Mouse (Mus musculus) midbrain, embryonic 11.5 days (tissue): ENCODE measurements around the gene Man1c1. TPM values are rescaled to one million over a fixed set of nuclear protein-coding genes. Genes with fewer than 3 reads are reported as not detected.

Experiments
- ATAC-seq: fragments of 200-750 bp; cut with Nextera tagmentation; 2 replicates; pipeline ENCODE4 v1.8.0; 2017; ENCODE audit warnings: moderate TSS enrichment, moderate library complexity; ENCODE audit not compliant: low FRiP score
- DNase-seq: peaks from one replicate; pipeline ENCODE4 v3.0.0; 2015; ENCODE audit warnings: low spot score; ENCODE audit errors: missing footprints
- H3K27ac ChIP-seq: fragments of 300-500 bp; sonication (generic); 2 replicates; pipeline ENCODE4 v1.5.1; 2014; ENCODE audit warnings: low read depth, low read length
- H3K27me3 ChIP-seq: fragments of 300-500 bp; sonication (generic); 2 replicates; pipeline ENCODE4 v1.6.1; 2014; ENCODE audit warnings: mild to moderate bottlenecking, low read length, moderate library complexity, mixed read lengths; ENCODE audit not compliant: control insufficient read depth, insufficient read depth
- H3K36me3 ChIP-seq: fragments of 300-500 bp; sonication (generic); 2 replicates; pipeline ENCODE4 v1.6.1; 2014; ENCODE audit warnings: mild to moderate bottlenecking, low read length, moderate library complexity, mixed read lengths; ENCODE audit not compliant: control insufficient read depth, insufficient read depth
- H3K4me1 ChIP-seq: fragments of 300-500 bp; sonication (generic); 2 replicates; pipeline ENCODE4 v1.6.1; 2014; ENCODE audit warnings: low read length; ENCODE audit not compliant: control insufficient read depth, insufficient read depth
- H3K4me2 ChIP-seq: fragments of 300-500 bp; sonication (generic); 2 replicates; pipeline ENCODE4 v1.6.1; 2014; ENCODE audit warnings: mild to moderate bottlenecking, moderate library complexity
- H3K4me3 ChIP-seq: fragments of 300-500 bp; sonication (generic); 2 replicates; pipeline ENCODE4 v1.5.1; 2014; ENCODE audit warnings: low read depth, low read length
- H3K9ac ChIP-seq: fragments of 300-500 bp; sonication (generic); 2 replicates; pipeline ENCODE4 v1.6.1; 2014; ENCODE audit warnings: low read length
- H3K9me3 ChIP-seq: fragments of 300-500 bp; sonication (generic); 2 replicates; pipeline ENCODE4 v1.6.1; 2016; ENCODE audit warnings: low read length; ENCODE audit not compliant: control insufficient read depth
- WGBS: fragments of 180-500 bp; shearing (Covaris S2); extraction: QIAGEN DNeasy Blood & Tissue Kit; methylation state at CpG from one replicate; pipeline ENCODE4 v1.1.7; 2014; 5-methylcytosine and 5-hydroxymethylcytosine counted together
- polyA plus RNA-seq: library from polyadenylated mRNA; unstranded; fragments of >200 nt; fragmentation: Nextera tagmentation; extraction: Ambion mirVana; gene quantifications from 2 replicates; pipeline ENCODE4 v1.2.1, GENCODE M21; 2014

The Man1c1 gene
- polyA plus RNA-seq, 1 experiment from 2014 or later: 3.2 TPM

DNA sequence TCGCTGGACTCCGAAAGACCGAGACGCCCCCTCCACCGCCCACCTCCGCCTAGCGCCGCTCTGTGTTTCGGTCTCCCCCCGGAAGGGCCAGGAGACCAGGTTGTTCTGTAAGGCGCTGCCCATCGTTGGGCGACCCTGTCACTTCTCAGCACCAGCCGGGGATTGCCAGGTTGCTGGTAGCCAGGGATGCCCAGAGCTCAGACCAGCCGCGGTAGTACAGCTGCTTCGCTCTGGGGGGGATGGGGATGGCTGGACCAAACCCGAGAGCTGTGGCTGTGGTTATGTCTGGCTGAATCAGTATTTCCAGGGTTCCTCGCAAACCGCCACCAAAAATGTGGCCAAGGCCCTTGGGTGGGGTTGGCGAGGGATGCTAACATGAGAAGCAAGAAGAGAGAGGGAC, 500 bp upstream of the Man1c1 start:
- Histone ChIP-seq H3K9me3 (no peaks in the 10 kb centered on the region), H3K36me3 (no peaks in the 10 kb centered on the region), H3K27ac (no peak overlapping the region), H3K27me3 (peaks cover 25% of the 10 kb centered on the region), H3K4me2 (peak overlapping the region; percentile 77), H3K4me1 (peaks cover 10% of the 10 kb centered on the region), H3K9ac (peak overlapping the region; percentile 60), H3K4me3 (peak overlapping the region; percentile 56)
- 1% methylated on average over 21 of the region's 21 CpGs for WGBS
- no peak for DNase-seq
- no peak; the same call in 1 of the 2 replicates for ATAC-seq

DNA sequence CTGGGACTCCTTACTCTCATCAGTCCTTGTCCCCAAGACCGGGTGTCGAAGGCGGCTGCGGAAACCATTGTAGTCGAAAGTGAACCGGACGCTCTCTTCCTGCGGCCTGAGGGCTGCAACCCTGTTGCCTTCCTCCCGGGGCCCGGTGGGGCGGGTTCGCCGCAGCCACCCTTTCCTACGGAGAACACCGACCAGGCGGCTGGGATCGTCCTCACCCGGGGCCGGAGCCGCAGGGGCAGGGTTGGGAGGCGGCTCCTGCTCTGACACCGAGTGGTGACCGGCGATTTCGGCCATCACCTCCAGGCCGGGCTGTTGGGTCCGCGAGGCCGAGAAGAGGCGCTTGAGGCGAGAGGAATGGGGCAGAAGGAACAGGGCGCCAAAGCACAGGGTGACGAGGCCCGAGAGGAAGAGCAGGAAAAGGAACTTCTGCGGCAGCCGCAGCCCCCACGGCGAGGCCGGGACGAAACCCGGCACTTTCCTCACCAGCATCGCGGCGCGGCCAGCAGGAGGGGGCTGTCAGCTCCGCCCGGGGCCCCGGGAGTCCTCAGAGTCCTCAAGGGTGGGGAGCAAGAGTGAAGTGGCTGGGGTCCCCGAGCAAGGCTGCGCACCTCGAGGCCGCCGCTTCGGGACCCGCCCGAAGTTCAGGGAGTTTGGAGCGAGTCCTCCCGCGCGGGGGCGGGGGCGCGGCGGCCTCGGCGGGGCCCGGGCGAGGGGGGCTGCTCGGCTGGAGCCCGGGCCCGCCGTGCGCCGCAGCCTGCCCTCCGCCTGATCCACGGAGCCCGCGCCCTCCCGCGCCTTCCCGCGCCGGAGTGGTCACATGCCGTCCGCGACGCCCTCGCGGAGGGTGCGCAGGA, 882 bp downstream of the Man1c1 start:
- no peaks in the 10 kb centered on the region for H3K36me3 ChIP-seq
- peaks cover 25% of the 10 kb centered on the region for H3K27me3 ChIP-seq
- no peaks in the 10 kb centered on the region for H3K9me3 ChIP-seq
- DNase-seq: peak; percentile 94
- H3K4me2 ChIP-seq: peak overlapping the region; percentile 98
- H3K4me1 ChIP-seq: peaks cover 10% of the 10 kb centered on the region
- ATAC-seq: peak; percentile 13
- H3K9ac ChIP-seq: peak overlapping the region; percentile 60
- under 1% methylated on average over 82 of the region's 90 CpGs for WGBS
- peak overlapping the region; percentile 56 for H3K4me3 ChIP-seq
- no peak overlapping the region for H3K27ac ChIP-seq

GRCm38 (mm10) chr4:134701934-134702333, 2.2 kb downstream of the Man1c1 start:
- Histone ChIP-seq H3K36me3 (no peaks in the 10 kb centered on the region), H3K4me3 (no peak overlapping the region; the same call in 1 of the 2 replicates), H3K4me2 (peak overlapping the region; percentile 17; the same call in 1 of the 2 replicates), H3K27me3 (peaks cover 25% of the 10 kb centered on the region), H3K9ac (no peak overlapping the region), H3K27ac (no peak overlapping the region), H3K4me1 (peaks cover 10% of the 10 kb centered on the region), H3K9me3 (no peaks in the 10 kb centered on the region)
- ATAC-seq: no peak
- WGBS: 40% methylated on average over 6 of the region's 6 CpGs
- DNase-seq: peak; percentile 95

DNA sequence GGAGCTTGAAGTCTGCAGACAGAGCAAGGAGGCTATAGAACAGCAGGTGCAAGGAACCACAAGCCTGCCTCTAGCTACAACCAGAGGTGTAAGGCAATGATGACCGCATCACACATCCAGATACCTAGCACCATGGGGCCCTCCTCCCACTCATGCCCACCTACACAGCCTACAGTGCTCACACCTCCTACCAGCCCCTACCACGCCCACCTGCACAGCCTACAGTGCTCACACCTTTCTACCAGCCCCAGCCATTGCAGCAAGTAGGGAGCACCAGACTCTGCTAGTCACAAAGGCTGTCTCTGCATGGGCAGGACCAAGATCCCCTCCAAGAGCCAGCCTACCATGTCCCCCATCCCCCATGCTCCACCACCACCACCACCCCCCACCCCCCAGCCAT, 3.2 kb downstream of the Man1c1 start:
- Histone ChIP-seq H3K9ac (no peak overlapping the region), H3K27ac (no peak overlapping the region), H3K36me3 (no peaks in the 10 kb centered on the region), H3K27me3 (peaks cover 25% of the 10 kb centered on the region), H3K4me1 (peaks cover 10% of the 10 kb centered on the region), H3K4me2 (no peak overlapping the region), H3K9me3 (no peaks in the 10 kb centered on the region), H3K4me3 (no peak overlapping the region)
- DNase-seq (no peak), ATAC-seq (no peak)
- WGBS: 89% methylated on average over 2 of the region's 2 CpGs

DNA sequence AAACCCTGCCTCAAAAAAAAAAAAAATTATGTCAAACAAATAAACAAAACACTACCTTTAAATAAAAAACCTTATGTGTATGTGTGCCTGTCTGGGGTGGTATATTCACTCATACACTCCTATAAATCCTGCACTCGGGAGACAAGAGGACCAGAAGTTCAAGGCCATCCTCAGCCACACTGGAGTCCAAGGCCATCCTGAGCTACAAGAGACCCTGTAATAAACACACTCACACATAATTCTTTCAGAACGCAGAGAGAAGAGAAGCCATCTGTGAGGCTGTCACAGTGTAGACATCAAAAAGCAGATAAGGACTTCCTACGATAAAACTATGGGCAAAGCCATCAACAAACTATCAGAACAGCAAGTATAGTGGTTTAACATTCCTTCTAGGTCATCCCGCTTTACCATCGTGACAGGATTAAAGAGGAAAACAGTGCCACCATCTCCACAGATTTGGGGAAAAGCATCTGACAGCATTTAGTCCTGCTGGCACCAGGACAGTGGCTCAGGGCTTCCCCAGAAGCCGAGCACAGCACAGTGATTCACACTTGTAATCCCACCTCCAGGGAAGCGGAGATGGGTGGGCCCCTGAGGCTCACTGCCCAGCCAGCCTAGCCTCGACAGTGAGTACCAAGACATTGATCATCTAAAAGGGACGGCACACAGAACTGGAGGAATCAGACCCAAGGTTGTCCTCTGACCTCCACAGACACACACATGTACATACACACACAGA, 10.7 kb downstream of the Man1c1 start:
- Histone ChIP-seq H3K4me1 (no peaks in the 10 kb centered on the region), H3K9me3 (peaks cover 3% of the 10 kb centered on the region; the same call in 1 of the 2 replicates), H3K27ac (no peak overlapping the region), H3K36me3 (no peaks in the 10 kb centered on the region), H3K9ac (no peak overlapping the region), H3K4me3 (no peak overlapping the region), H3K27me3 (no peaks in the 10 kb centered on the region), H3K4me2 (no peak overlapping the region)
- 74% methylated on average over 9 of the region's 9 CpGs for WGBS
- no peak for ATAC-seq
- peak; percentile 73 for DNase-seq

GRCm38 (mm10) chr4:134692388-134692787, 11.7 kb downstream of the Man1c1 start:
- H3K27me3 ChIP-seq: no peaks in the 10 kb centered on the region

DNA sequence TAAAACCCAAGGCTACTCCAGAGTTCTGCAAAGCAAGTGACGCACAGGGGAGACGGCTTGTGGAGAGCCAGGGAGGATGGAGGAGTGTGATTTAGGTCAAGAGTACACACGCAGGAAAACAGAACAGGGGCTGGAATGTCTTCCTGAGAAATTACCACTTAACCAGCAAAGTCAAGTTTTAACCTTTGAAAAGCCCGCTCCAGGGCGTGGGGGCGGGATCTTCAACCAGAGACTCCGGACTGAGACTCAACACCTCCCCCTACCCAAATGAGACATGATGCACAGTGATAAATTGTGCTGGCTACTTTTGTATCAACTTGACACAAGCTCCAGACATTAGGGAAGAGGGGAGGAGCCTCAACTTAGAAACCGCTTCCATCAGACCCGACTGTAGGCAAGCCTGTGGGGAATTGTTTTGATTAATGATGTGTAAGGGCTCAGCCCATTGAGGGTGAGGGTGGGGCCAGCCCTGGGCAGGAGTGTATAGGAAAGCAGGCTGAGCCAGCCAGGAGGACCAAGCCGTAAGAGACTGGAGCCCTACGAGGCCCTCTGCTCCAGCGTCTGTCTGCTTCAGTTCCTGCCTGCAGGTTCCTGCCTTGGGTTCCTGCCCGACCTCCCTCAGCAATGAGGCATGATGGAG, 17.9 kb downstream of the Man1c1 start:
- Histone ChIP-seq H3K27ac (no peak overlapping the region), H3K9me3 (no peaks in the 10 kb centered on the region; the same call in 1 of the 2 replicates), H3K4me2 (no peak overlapping the region), H3K27me3 (no peaks in the 10 kb centered on the region), H3K36me3 (no peaks in the 10 kb centered on the region), H3K4me3 (no peak overlapping the region), H3K4me1 (no peaks in the 10 kb centered on the region), H3K9ac (no peak overlapping the region)
- ATAC-seq (no peak), DNase-seq (peak; percentile 45)
- WGBS: 89% methylated on average over 13 of the region's 13 CpGs

More at GRCm38 (mm10) chr4:134692388-134692787, 11.7 kb downstream of the Man1c1 start:
- H3K4me2 ChIP-seq: no peak overlapping the region
- H3K9ac ChIP-seq: no peak overlapping the region
- H3K36me3 ChIP-seq: no peaks in the 10 kb centered on the region
- peaks cover 3% of the 10 kb centered on the region; the same call in 1 of the 2 replicates for H3K9me3 ChIP-seq
- H3K27ac ChIP-seq: no peak overlapping the region
- H3K4me3 ChIP-seq: no peak overlapping the region
- H3K4me1 ChIP-seq: no peaks in the 10 kb centered on the region
- 92% methylated on average over 1 of the region's 1 CpGs for WGBS
- DNase-seq (peak; percentile 26), ATAC-seq (no peak)

DNA sequence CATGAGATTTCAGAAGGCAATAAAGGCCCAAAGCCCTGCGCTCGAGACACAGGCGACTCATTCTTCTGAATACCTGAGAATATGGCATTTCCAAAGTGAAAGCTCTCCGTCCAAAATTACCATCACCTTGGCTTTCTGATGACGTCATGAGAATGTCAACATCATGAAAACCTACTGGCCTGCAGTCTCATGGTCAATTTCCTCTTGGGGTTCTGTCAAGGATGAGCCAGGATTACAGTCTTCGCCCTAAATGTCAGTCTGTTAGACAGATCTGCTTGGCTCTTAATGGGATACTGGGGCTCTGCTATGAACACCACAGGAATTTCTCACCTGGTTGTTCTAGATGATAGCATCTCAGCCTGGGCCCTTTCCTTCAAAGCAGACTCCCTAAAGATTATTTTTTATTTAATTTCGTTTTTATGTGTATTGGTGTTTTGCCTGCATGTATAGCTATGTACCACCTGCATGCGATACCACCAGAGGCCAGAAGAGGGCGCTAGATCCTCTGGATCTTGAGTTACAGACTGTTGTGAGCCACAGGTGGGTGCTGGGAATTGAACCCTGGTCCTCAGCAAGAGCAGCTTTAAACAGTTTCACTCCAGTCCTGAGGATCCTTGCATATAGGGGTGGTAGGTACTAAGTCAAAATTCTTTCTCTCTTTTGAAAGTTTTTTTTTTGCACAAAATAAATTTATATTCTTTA, 19.3 kb downstream of the Man1c1 start:
- 82% methylated on average over 9 of the region's 9 CpGs for WGBS
- peak; percentile 69 for DNase-seq
- Histone ChIP-seq H3K9me3 (no peaks in the 10 kb centered on the region; the same call in 1 of the 2 replicates), H3K27ac (no peak overlapping the region), H3K36me3 (no peaks in the 10 kb centered on the region), H3K4me1 (no peaks in the 10 kb centered on the region), H3K27me3 (no peaks in the 10 kb centered on the region), H3K4me3 (no peak overlapping the region), H3K9ac (no peak overlapping the region), H3K4me2 (no peak overlapping the region)
- ATAC-seq: no peak
